Mouse (Mus musculus) heart, embryonic 15.5 days (tissue): ENCODE data around the gene T. TPM values are rescaled to one million over a fixed set of nuclear protein-coding genes. Genes with fewer than 3 reads are reported as not detected.
A peak's percentile ranks its signal among the peaks of the same experiment; 100 is the strongest.

Source experiments
- ATAC-seq: fragments of 200-750 bp; cut with Nextera tagmentation; replicated peaks from 2 replicates; pipeline ENCODE4 v1.8.0; 2017; ENCODE audit warnings: low read depth, moderate TSS enrichment; ENCODE audit not compliant: insufficient number of reproducible peaks, insufficient read depth, low FRiP score
- H3K27ac ChIP-seq: fragments of 300-500 bp; sonication (generic); 2 replicates; pipeline ENCODE4 v1.5.1; 2015; ENCODE audit warnings: mild to moderate bottlenecking, inconsistent platforms
- H3K27me3 ChIP-seq: fragments of 300-500 bp; sonication (generic); 2 replicates; pipeline ENCODE4 v1.6.1; 2015; ENCODE audit warnings: inconsistent platforms
- H3K36me3 ChIP-seq: fragments of 300-500 bp; sonication (generic); 2 replicates; pipeline ENCODE4 v1.6.1; 2015; ENCODE audit warnings: mild to moderate bottlenecking, inconsistent platforms
- H3K4me1 ChIP-seq: fragments of 300-500 bp; sonication (generic); replicated peaks from 2 replicates; pipeline ENCODE4 v1.6.1; 2015; ENCODE audit warnings: inconsistent platforms
- H3K4me2 ChIP-seq: fragments of 300-500 bp; sonication (generic); 2 replicates; pipeline ENCODE4 v1.6.1; 2015; ENCODE audit warnings: inconsistent platforms, mild to moderate bottlenecking, moderate library complexity
- H3K4me3 ChIP-seq: fragments of 300-500 bp; sonication (generic); 2 replicates; pipeline ENCODE4 v1.5.1; 2015; ENCODE audit warnings: mild to moderate bottlenecking, inconsistent platforms
- H3K9ac ChIP-seq: fragments of 300-500 bp; sonication (generic); 2 replicates; pipeline ENCODE4 v1.6.1; 2015; ENCODE audit warnings: mild to moderate bottlenecking, inconsistent platforms
- H3K9me3 ChIP-seq: fragments of 300-500 bp; sonication (generic); replicated peaks from 2 replicates; pipeline ENCODE4 v1.6.1; 2016; ENCODE audit warnings: inconsistent platforms
- WGBS: fragments of 180-500 bp; shearing (Covaris S2); methylation state at CpG from one replicate; pipeline ENCODE4 v1.1.7; 2015; ENCODE audit warnings: mixed read lengths; 5-methylcytosine and 5-hydroxymethylcytosine counted together
- polyA plus RNA-seq: library from polyadenylated mRNA; unstranded; fragments of >200 nt; fragmentation: Nextera tagmentation; extraction: Ambion mirVana; gene quantifications from 2 replicates; pipeline ENCODE4 v1.2.1, GENCODE M21; 2015

Gene T
- polyA plus RNA-seq, 1 experiment from 2014 or later = 0.40 TPM

- 14% methylated on average over 19 of the region's 19 CpGs for WGBS
Measured at GRCm38 (mm10) chr17:8468716-8469344, 34.6 kb downstream of the T start.

DNA sequence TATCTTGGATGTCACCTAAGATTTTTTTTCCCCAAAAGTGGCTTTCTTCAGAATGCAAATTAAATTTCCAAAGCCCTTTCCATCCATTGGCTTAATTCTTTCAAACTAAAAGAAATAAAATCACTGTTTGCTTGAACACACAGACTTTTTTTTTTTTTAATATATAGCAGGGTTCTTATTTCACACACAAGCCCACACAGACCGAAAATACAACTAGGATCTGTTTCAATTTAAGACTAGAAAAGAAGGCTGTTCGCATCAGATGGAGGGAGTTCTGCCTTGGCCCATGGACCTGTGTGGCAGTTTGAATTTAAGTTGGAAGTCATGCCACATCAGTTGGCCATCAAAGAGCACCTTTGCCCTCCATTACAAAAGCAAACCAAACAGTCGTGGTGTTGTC lies 44.3 kb downstream of the T start:
- WGBS = 71% methylated on average over 3 of the region's 3 CpGs
- H3K9ac ChIP-seq = no peak overlapping the region
- H3K4me3 ChIP-seq = no peak overlapping the region
- no peak for ATAC-seq
- no peaks in the 10 kb centered on the region for H3K4me1 ChIP-seq
- no peak overlapping the region for H3K27ac ChIP-seq
- H3K9me3 ChIP-seq = no peaks in the 10 kb centered on the region
- H3K36me3 ChIP-seq = no peaks in the 10 kb centered on the region
- H3K4me2 ChIP-seq = no peak overlapping the region
- H3K27me3 ChIP-seq = no peaks in the 10 kb centered on the region; the same call in 1 of the 2 replicates

More at GRCm38 (mm10) chr17:8468716-8469344, 34.6 kb downstream of the T start:
- H3K36me3 ChIP-seq = no peaks in the 10 kb centered on the region
- peaks cover 55% of the 10 kb centered on the region for H3K27me3 ChIP-seq
- no peak overlapping the region for H3K4me2 ChIP-seq
- no peaks in the 10 kb centered on the region for H3K9me3 ChIP-seq
- no peaks in the 10 kb centered on the region for H3K4me1 ChIP-seq
- no peak overlapping the region for H3K4me3 ChIP-seq
- no peak for ATAC-seq
- H3K27ac ChIP-seq = no peak overlapping the region
- no peak overlapping the region for H3K9ac ChIP-seq

GRCm38 (mm10) chr17:8479493-8480128 lies 45.4 kb downstream of the T start:
- H3K9me3 ChIP-seq = no peaks in the 10 kb centered on the region
- H3K27me3 ChIP-seq = no peaks in the 10 kb centered on the region; the same call in 1 of the 2 replicates
- no peaks in the 10 kb centered on the region for H3K4me1 ChIP-seq
- H3K9ac ChIP-seq = no peak overlapping the region
- no peaks in the 10 kb centered on the region for H3K36me3 ChIP-seq
- no peak overlapping the region for H3K4me3 ChIP-seq
- no peak overlapping the region for H3K27ac ChIP-seq
- no peak for ATAC-seq
- 76% methylated on average over 9 of the region's 9 CpGs for WGBS
- no peak overlapping the region for H3K4me2 ChIP-seq

- ATAC-seq = no peak
Measured at GRCm38 (mm10) chr17:8481797-8482196, 47.6 kb downstream of the T start.

DNA sequence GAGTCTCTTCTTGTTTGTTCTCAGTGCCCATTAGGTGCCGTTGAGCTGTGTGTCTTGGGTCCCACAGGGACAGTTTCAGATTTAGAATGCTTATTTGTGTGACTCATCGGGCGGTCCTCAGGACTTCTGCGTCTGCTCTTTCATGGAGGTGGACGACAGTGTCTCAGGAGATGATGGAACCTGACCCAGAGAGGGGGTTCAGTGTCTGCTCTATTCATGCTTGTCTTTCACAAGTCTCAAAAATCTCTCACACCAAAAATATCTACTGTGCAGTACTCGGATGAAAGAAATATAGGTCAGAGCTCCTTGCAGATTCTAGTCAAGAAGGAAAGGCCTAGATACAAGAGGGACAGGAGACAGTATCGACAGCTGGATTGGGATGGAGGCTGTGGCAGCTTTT lies 48.7 kb downstream of the T start:
- ATAC-seq = no peak
- no peak overlapping the region for H3K4me3 ChIP-seq
- H3K36me3 ChIP-seq = no peaks in the 10 kb centered on the region
- no peaks in the 10 kb centered on the region for H3K9me3 ChIP-seq
- H3K4me2 ChIP-seq = no peak overlapping the region
- no peak overlapping the region for H3K27ac ChIP-seq
- no peak overlapping the region for H3K9ac ChIP-seq
- 77% methylated on average over 7 of the region's 7 CpGs for WGBS
- peaks cover 8% of the 10 kb centered on the region; the same call in 1 of the 2 replicates for H3K27me3 ChIP-seq
- no peaks in the 10 kb centered on the region for H3K4me1 ChIP-seq

More at GRCm38 (mm10) chr17:8481797-8482196, 47.6 kb downstream of the T start:
- no peaks in the 10 kb centered on the region for H3K36me3 ChIP-seq
- 72% methylated on average over 10 of the region's 10 CpGs for WGBS
- no peak overlapping the region for H3K9ac ChIP-seq
- no peak overlapping the region for H3K4me2 ChIP-seq
- H3K9me3 ChIP-seq = no peaks in the 10 kb centered on the region
- no peak overlapping the region for H3K27ac ChIP-seq
- peaks cover 8% of the 10 kb centered on the region; the same call in 1 of the 2 replicates for H3K27me3 ChIP-seq
- H3K4me1 ChIP-seq = no peaks in the 10 kb centered on the region
- H3K4me3 ChIP-seq = no peak overlapping the region

- ATAC-seq = no peak
- no peaks in the 10 kb centered on the region for H3K4me1 ChIP-seq
- H3K27me3 ChIP-seq = peaks cover 11% of the 10 kb centered on the region; the same call in 1 of the 2 replicates
- no peak overlapping the region for H3K27ac ChIP-seq
- no peaks in the 10 kb centered on the region for H3K36me3 ChIP-seq
- H3K9ac ChIP-seq = no peak overlapping the region
- no peak overlapping the region for H3K4me3 ChIP-seq
- H3K9me3 ChIP-seq = no peaks in the 10 kb centered on the region
- H3K4me2 ChIP-seq = no peak overlapping the region
- WGBS = 47% methylated on average over 3 of the region's 3 CpGs
Measured at GRCm38 (mm10) chr17:8484246-8484645, 50.0 kb downstream of the T start.

GRCm38 (mm10) chr17:8485146-8485545 lies 50.9 kb downstream of the T start:
- Histone ChIP-seq H3K4me3 (no peak overlapping the region), H3K4me2 (no peak overlapping the region), H3K9ac (no peak overlapping the region), H3K4me1 (no peaks in the 10 kb centered on the region), H3K36me3 (no peaks in the 10 kb centered on the region), H3K27ac (no peak overlapping the region), H3K9me3 (no peaks in the 10 kb centered on the region), H3K27me3 (peaks cover 11% of the 10 kb centered on the region; the same call in 1 of the 2 replicates)
- no peak for ATAC-seq

GRCm38 (mm10) chr17:8487824-8488223 lies 53.6 kb downstream of the T start:
- 0 out of 2 replicates have a peak overlapping the region, but pooled peaks have one; percentile 1 for H3K4me2 ChIP-seq
- H3K4me3 ChIP-seq = no peak overlapping the region
- no peaks in the 10 kb centered on the region for H3K36me3 ChIP-seq
- H3K9me3 ChIP-seq = no peaks in the 10 kb centered on the region
- H3K27ac ChIP-seq = no peak overlapping the region
- H3K4me1 ChIP-seq = no peaks in the 10 kb centered on the region
- H3K27me3 ChIP-seq = peaks cover 11% of the 10 kb centered on the region; the same call in 1 of the 2 replicates
- ATAC-seq = no peak
- no peak overlapping the region for H3K9ac ChIP-seq
- WGBS = 29% methylated on average over 12 of the region's 12 CpGs

- Histone ChIP-seq H3K9ac (no peak overlapping the region), H3K36me3 (no peaks in the 10 kb centered on the region), H3K4me2 (no peak overlapping the region), H3K4me1 (no peaks in the 10 kb centered on the region), H3K9me3 (no peaks in the 10 kb centered on the region), H3K4me3 (no peak overlapping the region), H3K27ac (no peak overlapping the region), H3K27me3 (peaks cover 7% of the 10 kb centered on the region; the same call in 1 of the 2 replicates)
- 82% methylated on average over 5 of the region's 5 CpGs for WGBS
- ATAC-seq = no peak
Measured at GRCm38 (mm10) chr17:8490971-8491370, 56.7 kb downstream of the T start.

Other genes with a start within 250 kb of the T start
- 0.21 and 0.41 TPM in 2 replicates for gene Ccr6, start 198.4 kb upstream of the T start, polyA plus RNA-seq
- gene Mpc1, start 151.5 kb upstream of the T start, polyA plus RNA-seq = 244 and 297 TPM in 2 replicates
- 58.6 and 64.0 TPM in 2 replicates for gene Sft2d1, start 123.3 kb upstream of the T start, polyA plus RNA-seq
- gene Prr18, start 97.0 kb upstream of the T start, polyA plus RNA-seq = 0.13 and 0.47 TPM in 2 replicates
- 1.2 and 1.9 TPM in 2 replicates for gene T2, start 78.4 kb upstream of the T start, polyA plus RNA-seq
- 1.4 and 2.1 TPM in 2 replicates for gene Pde10a, start 90.9 kb downstream of the T start, polyA plus RNA-seq
- gene Gm17087, start 132.5 kb downstream of the T start, polyA plus RNA-seq = not detected in 2 replicates